8 mouse cellular contexts compared by ENCODE assay signal in the genomic region with DNA sequence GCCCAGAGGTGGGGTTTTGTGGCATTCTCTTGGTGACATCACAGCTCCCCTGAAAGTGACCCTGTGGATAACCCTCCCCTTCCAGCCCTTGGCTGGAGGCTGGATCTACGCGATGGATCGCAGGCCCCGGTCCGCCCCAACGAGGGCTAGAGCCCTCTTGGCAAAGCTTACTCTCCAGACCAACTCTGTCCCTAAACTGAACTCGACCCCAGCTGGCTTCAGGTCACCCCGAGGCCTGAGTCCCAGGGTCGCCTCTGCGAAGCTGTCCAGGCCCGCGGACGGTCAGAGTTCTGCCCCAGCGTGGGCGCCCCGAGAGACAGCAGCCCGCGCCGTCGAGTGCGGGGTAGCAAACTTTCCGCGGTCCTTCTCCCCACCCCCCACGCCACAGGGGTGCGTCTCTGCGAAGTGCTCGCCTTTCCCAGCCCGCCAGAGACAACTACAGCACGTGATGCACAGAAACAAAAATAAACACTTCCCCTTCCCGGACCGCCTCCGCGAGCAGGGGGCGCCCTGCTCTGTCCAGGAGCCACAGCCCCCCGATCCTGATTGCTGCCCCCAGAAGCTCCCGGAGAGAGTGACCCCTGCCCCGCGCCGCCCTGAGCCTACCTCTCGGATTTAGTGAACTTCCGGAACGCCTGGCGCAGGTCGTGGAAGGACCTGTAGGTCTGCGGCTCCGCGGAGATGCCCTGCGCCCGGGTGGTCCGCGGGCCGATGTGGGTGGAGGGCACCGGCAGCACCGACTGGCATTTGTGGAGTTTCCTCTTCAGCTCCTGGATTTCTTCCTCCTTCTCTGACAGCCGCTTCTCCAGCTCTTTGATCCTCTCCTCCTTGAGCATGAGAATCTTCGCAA. TPM values are rescaled to one million over a fixed set of nuclear protein-coding genes. Genes with fewer than 3 reads are reported as not detected.
DNase-seq lines count a peak whose midpoint lies in the region; ATAC-seq and TF ChIP-seq lines count a peak whose summit lies in the region.

No protein-coding gene starts in this region.

- no peaks in the 10 kb centered on the region for H3K36me3 ChIP-seq in E14TG2a.4 (ENCODE audit: insufficient read depth, low read length)
- H3K36me3 ChIP-seq in forebrain, embryonic 10.5 days (replicated peaks): no peaks in the 10 kb centered on the region
- no peaks in the 10 kb centered on the region for H3K36me3 ChIP-seq in heart, postnatal 0 days (replicated peaks; ENCODE audit: control insufficient read depth, insufficient read depth, low read length)
- H3K36me3 ChIP-seq in stomach, embryonic 15.5 days: no peaks in the 10 kb centered on the region

- under 1% methylated on average over 56 of the region's 56 CpGs for WGBS in forebrain, embryonic 10.5 days
- WGBS in heart, postnatal 0 days: under 1% methylated on average over 55 of the region's 56 CpGs
- under 1% methylated on average over 56 of the region's 56 CpGs for WGBS in stomach, embryonic 15.5 days

- no peaks in the 10 kb centered on the region for H3K9me3 ChIP-seq in E14TG2a.4 (ENCODE audit: low read length)
- no peaks in the 10 kb centered on the region for H3K9me3 ChIP-seq in forebrain, embryonic 10.5 days
- no peaks in the 10 kb centered on the region for H3K9me3 ChIP-seq in heart, postnatal 0 days (replicated peaks; ENCODE audit: control insufficient read depth, low read length)
- no peaks in the 10 kb centered on the region for H3K9me3 ChIP-seq in stomach, embryonic 15.5 days

- peak overlapping the region; percentile 68 for H3K4me2 ChIP-seq in heart, postnatal 0 days (ENCODE audit: low read depth, low read length)
- peak overlapping the region; percentile 97 for H3K4me2 ChIP-seq in stomach, embryonic 15.5 days

- H3K27me3 ChIP-seq in E14TG2a.4 (ENCODE audit: insufficient read depth, low read length): peaks cover 68% of the 10 kb centered on the region
- peaks cover 63% of the 10 kb centered on the region for H3K27me3 ChIP-seq in forebrain, embryonic 10.5 days (ENCODE audit: poor library complexity, severe bottlenecking)
- H3K27me3 ChIP-seq in heart, postnatal 0 days (ENCODE audit: control insufficient read depth, insufficient read depth, low read length): no peaks in the 10 kb centered on the region
- no peaks in the 10 kb centered on the region for H3K27me3 ChIP-seq in stomach, embryonic 15.5 days (replicated peaks)

- peak overlapping the region; percentile 64 for H3K9ac ChIP-seq in heart, postnatal 0 days (replicated peaks; ENCODE audit: low read depth, low read length)
- peak overlapping the region; percentile 29 for H3K9ac ChIP-seq in stomach, embryonic 15.5 days

- peak overlapping the region; percentile 81 for H3K27ac ChIP-seq in forebrain, embryonic 10.5 days
- peak overlapping the region; percentile 85 for H3K27ac ChIP-seq in heart, postnatal 0 days (ENCODE audit: low read depth)
- H3K27ac ChIP-seq in stomach, embryonic 15.5 days: peak overlapping the region; percentile 75

- TF ChIP-seq CTCF in E14TG2a.4 (conservative IDR thresholded peaks at IDR 0.05; ENCODE audit: low read length): no peak
- peak; percentile 29; the same call in 1 of the 2 replicates for TF ChIP-seq CTCF in heart, postnatal 0 days (IDR thresholded peaks at IDR 0.05; ENCODE audit: low read depth)

- DNase-seq in NIH3T3 (ENCODE audit: low read depth): peak; percentile 39
- DNase-seq in forebrain, embryonic 10.5 days (ENCODE audit: extremely low spot score, low spot score): peak; percentile 59
- DNase-seq in heart, postnatal 0 days (ENCODE audit: low spot score): peak; percentile 79
- DNase-seq in kidney, postnatal 14 days: peak; percentile 67
- DNase-seq in lung, postnatal 4 days: peak; percentile 69 to 81

- H3K4me3 ChIP-seq in E14TG2a.4 (replicated peaks; ENCODE audit: low read length): peak overlapping the region; percentile 84
- H3K4me3 ChIP-seq in forebrain, embryonic 10.5 days: peak overlapping the region; percentile 60
- H3K4me3 ChIP-seq in heart, postnatal 0 days (ENCODE audit: low read depth, low read length): peak overlapping the region; percentile 63
- peak overlapping the region; percentile 58 for H3K4me3 ChIP-seq in stomach, embryonic 15.5 days (replicated peaks)

- TF ChIP-seq EP300 in heart, postnatal 0 days (IDR thresholded peaks at IDR 0.05; ENCODE audit: low read depth): no peak

- peaks cover 20% of the 10 kb centered on the region for H3K4me1 ChIP-seq in E14TG2a.4 (replicated peaks; ENCODE audit: low read depth, low read length)
- H3K4me1 ChIP-seq in forebrain, embryonic 10.5 days: peaks cover 36% of the 10 kb centered on the region
- peaks cover 5% of the 10 kb centered on the region; the same call in 1 of the 2 replicates for H3K4me1 ChIP-seq in heart, postnatal 0 days (ENCODE audit: control insufficient read depth, insufficient read depth)
- peaks cover 21% of the 10 kb centered on the region for H3K4me1 ChIP-seq in stomach, embryonic 15.5 days

- peak; percentile 65 for ATAC-seq in heart, postnatal 0 days (ENCODE audit: insufficient read depth, low read depth)
- ATAC-seq in stomach, embryonic 15.5 days (ENCODE audit: insufficient read depth, low FRiP score, low read depth): peak; percentile 29; the same call in 1 of the 2 replicates
- ATAC-seq in cerebellum, adult (ENCODE audit: insufficient number of reproducible peaks, low FRiP score, low TSS enrichment): no peak

RNA-seq across cellular contexts. Expression of a gene that starts 0.7 kb away (rescaled TPM):
- polyA plus RNA-seq in forebrain, embryonic 10.5 days (2016; fragmentation: Nextera tagmentation; extraction: Ambion mirVana): 3.5 and 3.9 TPM in 2 replicates
- 11.2 and 14.6 TPM in 2 replicates for total RNA-seq in heart, postnatal 0 days (2014; rRNA removed; ENCODE audit: low replicate concordance)
- polyA plus RNA-seq in heart, postnatal 0 days (2015; fragmentation: Nextera tagmentation; extraction: Ambion mirVana): 4.5 TPM in 2 replicates
- 10.0 and 10.5 TPM in 2 replicates for polyA plus RNA-seq in stomach, embryonic 15.5 days (2015; fragmentation: Nextera tagmentation; extraction: Ambion mirVana)
